Mouse (Mus musculus) bone marrow, adult 2 months (tissue): ENCODE data around the gene Yipf7. TPM values are rescaled to one million over a fixed set of nuclear protein-coding genes. Genes with fewer than 3 reads are reported as not detected.

Experiments
- H3K27ac ChIP-seq: fragments of 200-500 bp; 2 replicates; pipeline ENCODE4 v1.5.1; 2012; ENCODE audit warnings: low read depth, mild to moderate bottlenecking, control low read depth, inconsistent platforms, low read length; ENCODE audit not compliant: control insufficient read depth, poor library complexity, insufficient read depth
- H3K4me1 ChIP-seq: fragments of 200-500 bp; 2 replicates; pipeline ENCODE4 v1.6.1; 2011; ENCODE audit warnings: low read length; ENCODE audit not compliant: control insufficient read depth, insufficient read depth
- H3K4me3 ChIP-seq: fragments of 200-500 bp; replicated peaks from 2 replicates; pipeline ENCODE3; 2011; ENCODE audit warnings: mild to moderate bottlenecking, low read depth, low read length, control low read depth; ENCODE audit not compliant: control insufficient read depth
- CTCF ChIP-seq: fragments of 200-500 bp; IDR thresholded peaks from 2 replicates; pipeline ENCODE4 v1.5.1; 2011; ENCODE audit warnings: low read length, control low read depth; ENCODE audit not compliant: control insufficient read depth, insufficient read depth
- POLR2A ChIP-seq: fragments of 200-500 bp; IDR thresholded peaks from 2 replicates; pipeline ENCODE4 v1.6.1; 2011; ENCODE audit warnings: low read depth, mild to moderate bottlenecking, control low read depth, low read length, borderline replicate concordance; ENCODE audit not compliant: control insufficient read depth
- WGBS: fragments of 180-500 bp; shearing (Covaris S2); methylation state at CpG from one replicate; pipeline ENCODE4 v1.1.7; 2018; 5-methylcytosine and 5-hydroxymethylcytosine counted together
- polyA plus RNA-seq: library from polyadenylated mRNA; stranded (reverse); fragments of >200 nt; gene quantifications from 2 replicates; pipeline ENCODE4 v1.2.4, GENCODE M21; 2011; ENCODE audit warnings: low replicate concordance; ENCODE audit not compliant: missing spikeins, insufficient read depth, insufficient read length

The Yipf7 gene
- polyA plus RNA-seq, 1 experiment, result 4.0 TPM

- WGBS, result 74% methylated on average over 4 of the region's 4 CpGs
- no peak overlapping the region for H3K4me3 ChIP-seq
- H3K27ac ChIP-seq, result no peak overlapping the region
- no peaks in the 10 kb centered on the region for H3K4me1 ChIP-seq
- TF ChIP-seq CTCF (no peak), POLR2A (no peak)
Measured at GRCm38 (mm10) chr5:69512203-69512602, 30.2 kb downstream of the Yipf7 start.

GRCm38 (mm10) chr5:69511631-69512030 is 30.8 kb downstream of the Yipf7 start:
- no peaks in the 10 kb centered on the region for H3K4me1 ChIP-seq
- WGBS, result 45% methylated on average over 3 of the region's 3 CpGs
- no peak for TF ChIP-seq POLR2A
- no peak for TF ChIP-seq CTCF
- no peak overlapping the region for H3K27ac ChIP-seq
- H3K4me3 ChIP-seq, result no peak overlapping the region

- Histone ChIP-seq H3K4me3 (no peak overlapping the region), H3K4me1 (no peaks in the 10 kb centered on the region), H3K27ac (no peak overlapping the region)
- TF ChIP-seq CTCF (no peak), POLR2A (no peak)
- WGBS, result 79% methylated on average over 3 of the region's 3 CpGs
Measured at GRCm38 (mm10) chr5:69507045-69507444, 35.4 kb downstream of the Yipf7 start.

- H3K4me1 ChIP-seq, result no peaks in the 10 kb centered on the region
- no peak for TF ChIP-seq POLR2A
- TF ChIP-seq CTCF, result no peak
- no peak overlapping the region for H3K4me3 ChIP-seq
- H3K27ac ChIP-seq, result no peak overlapping the region
Measured at GRCm38 (mm10) chr5:69489046-69489445, 53.4 kb downstream of the Yipf7 start.

GRCm38 (mm10) chr5:69467520-69467919 is 74.9 kb downstream of the Yipf7 start:
- 61% methylated on average over 1 of the region's 1 CpGs for WGBS

More at GRCm38 (mm10) chr5:69467520-69467919, 74.9 kb downstream of the Yipf7 start:
- TF ChIP-seq CTCF (no peak), POLR2A (no peak)
- Histone ChIP-seq H3K4me1 (no peaks in the 10 kb centered on the region), H3K4me3 (no peak overlapping the region), H3K27ac (no peak overlapping the region)

Other genes starting within 250 kb of the Yipf7 start
- not detected in 2 replicates for gene Kctd8, start 201.0 kb downstream of the Yipf7 start, polyA plus RNA-seq
- 10.4 and 13.1 TPM in 2 replicates for gene Guf1, start 14.3 kb upstream of the Yipf7 start, polyA plus RNA-seq
- gene Gnpda2, start 49.7 kb upstream of the Yipf7 start, polyA plus RNA-seq, result 0.97 and 11.3 TPM in 2 replicates